Mouse (Mus musculus): Measurements from ENCODE around the gene Pdzd7. TPM values are rescaled to one million over a fixed set of nuclear protein-coding genes. Genes with fewer than 3 reads are reported as not detected.
"Not testable (repeated sequence)": the region's sequence is repeated elsewhere in the genome, so short reads cannot be mapped to it uniquely, and the experiment has no call there.

Pdzd7 gene
- polyA plus RNA-seq, 1 experiment from 2014 or later = 0.48 TPM

DNA sequence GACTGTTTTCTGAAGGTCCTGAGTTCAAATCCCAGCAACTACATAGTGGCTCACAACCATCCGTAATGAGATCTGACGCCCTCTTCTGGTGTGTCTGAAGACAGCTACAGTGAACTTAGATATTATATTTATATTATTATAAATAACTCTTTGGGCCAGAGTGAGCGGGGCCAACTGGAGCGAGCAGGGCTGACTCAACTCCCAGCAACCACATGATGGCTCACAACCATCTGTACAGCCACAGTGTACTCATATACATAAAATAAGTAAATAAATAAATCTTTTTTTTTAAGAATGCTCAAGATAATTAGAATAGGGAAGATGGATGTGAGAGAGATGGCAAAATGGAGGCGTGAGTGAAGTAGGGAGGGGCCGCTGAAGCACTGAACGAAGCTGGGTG is 7.3 kb downstream of the Pdzd7 start:
- not testable (repeated sequence) for H3K4me2 ChIP-seq (ENCODE audit: low read depth, low read length); H3K4me1 ChIP-seq (ENCODE audit: control insufficient read depth, insufficient read depth, low read length); H3K27me3 ChIP-seq (ENCODE audit: control insufficient read depth, insufficient read depth, low read length); H3K4me3 ChIP-seq (replicated peaks; ENCODE audit: low read length); H3K36me3 ChIP-seq (ENCODE audit: control insufficient read depth, insufficient read depth, low read length); H3K9me3 ChIP-seq (replicated peaks; ENCODE audit: control insufficient read depth, low read length); H3K27ac ChIP-seq (ENCODE audit: low read length); H3K9ac ChIP-seq (ENCODE audit: low read length); ATAC-seq (ENCODE audit: insufficient read depth, low FRiP score)
- 86% methylated on average over 7 of the region's 7 CpGs for WGBS

DNA sequence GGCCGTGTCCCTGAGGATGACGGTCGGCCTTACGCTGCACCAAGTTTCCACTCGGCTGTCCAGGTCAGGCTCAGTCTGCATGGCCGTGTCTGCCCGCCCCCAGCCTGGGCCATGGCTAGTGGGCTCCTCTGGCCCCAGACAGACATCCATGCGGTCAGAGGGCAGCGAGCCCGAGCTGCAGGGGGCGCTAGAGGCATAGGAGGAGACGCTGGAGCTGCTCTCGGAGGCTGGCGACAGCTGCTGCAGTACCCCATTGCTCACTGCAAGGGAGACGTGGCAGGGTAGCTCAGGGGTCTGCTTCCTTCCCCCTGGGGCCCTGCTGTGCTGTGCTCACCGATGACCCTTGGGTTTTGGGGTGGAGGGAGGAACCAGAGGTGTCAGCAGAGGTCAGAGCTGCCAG is 8.7 kb downstream of the Pdzd7 start:
- no peak for ATAC-seq (ENCODE audit: insufficient read depth, low FRiP score)
- Histone ChIP-seq H3K36me3 (ENCODE audit: control insufficient read depth, insufficient read depth, low read length) (no peaks in the 10 kb centered on the region), H3K9me3 (replicated peaks; ENCODE audit: control insufficient read depth, low read length) (no peaks in the 10 kb centered on the region), H3K27me3 (ENCODE audit: control insufficient read depth, insufficient read depth, low read length) (peaks cover 4% of the 10 kb centered on the region; the same call in 1 of the 2 replicates), H3K4me3 (replicated peaks; ENCODE audit: low read length) (no peak overlapping the region), H3K27ac (ENCODE audit: low read length) (no peak overlapping the region), H3K9ac (ENCODE audit: low read length) (no peak overlapping the region), H3K4me2 (ENCODE audit: low read depth, low read length) (no peak overlapping the region), H3K4me1 (ENCODE audit: control insufficient read depth, insufficient read depth, low read length) (0 out of 2 replicates have a peak, but pooled peaks cover 5% of the 10 kb centered on the region)
- 43% methylated on average over 16 of the region's 16 CpGs for WGBS

DNA sequence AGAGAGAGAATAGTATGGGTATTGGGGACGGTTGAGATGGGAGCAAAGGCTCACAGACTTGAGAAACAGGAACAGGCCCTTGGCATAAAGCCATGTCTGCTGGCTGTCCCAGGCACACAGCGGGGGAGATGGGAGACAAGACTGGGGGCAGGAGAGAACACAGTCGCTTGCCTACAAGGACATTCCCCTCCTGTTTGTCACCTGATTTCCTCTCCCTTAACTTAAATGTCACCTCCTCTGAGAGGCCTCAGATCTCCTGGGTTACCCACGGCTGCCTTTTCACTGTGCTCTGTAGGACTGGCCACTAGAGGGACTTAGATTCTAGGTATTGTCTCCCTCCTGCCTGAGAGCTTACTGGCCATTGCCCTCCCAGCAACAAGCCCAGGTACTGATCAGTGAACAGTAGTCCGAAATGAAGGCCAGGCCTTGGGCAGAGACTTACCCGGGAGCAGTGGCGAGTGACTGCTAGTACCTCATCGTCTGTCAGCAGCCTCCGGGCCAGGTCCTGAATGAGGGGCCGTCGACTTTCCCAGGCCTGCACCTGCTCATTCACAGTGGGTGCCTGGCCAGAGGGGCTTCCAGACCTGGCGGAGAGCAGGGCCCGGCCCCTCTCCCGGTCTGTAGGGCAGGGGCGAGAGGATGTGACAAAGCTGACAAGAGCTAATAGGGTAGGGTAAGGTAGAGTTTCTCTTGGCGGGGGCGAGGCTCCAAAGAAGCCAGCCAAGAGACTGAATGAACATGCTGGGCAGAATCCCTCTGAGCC is 12.8 kb downstream of the Pdzd7 start:
- no peak overlapping the region for H3K9ac ChIP-seq (ENCODE audit: low read length)
- 48% methylated on average over 17 of the region's 17 CpGs for WGBS

DNA sequence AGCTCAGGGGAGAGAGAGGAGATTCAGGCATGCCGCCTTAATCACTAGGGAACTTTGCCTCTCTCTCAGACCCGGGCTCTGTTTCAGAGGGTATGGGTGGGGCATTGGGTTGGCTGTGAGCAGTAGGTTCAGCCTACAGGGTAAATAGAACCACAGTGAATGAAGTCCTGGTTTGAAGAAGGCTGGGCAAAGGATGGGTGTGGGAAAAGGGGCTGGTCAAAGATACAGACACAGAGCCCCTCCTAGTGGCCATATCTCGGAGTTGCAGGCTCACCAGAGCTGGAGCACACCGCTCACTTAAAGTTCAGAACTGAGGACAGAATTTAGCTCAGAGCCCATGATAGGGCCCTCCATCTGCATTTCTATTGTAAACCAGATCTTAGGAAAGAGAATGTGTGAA is 13.7 kb downstream of the Pdzd7 start:
- peak; percentile 71 for ATAC-seq (ENCODE audit: insufficient read depth, low FRiP score)
- Histone ChIP-seq H3K4me3 (replicated peaks; ENCODE audit: low read length) (no peak overlapping the region), H3K27me3 (ENCODE audit: control insufficient read depth, insufficient read depth, low read length) (no peaks in the 10 kb centered on the region), H3K27ac (ENCODE audit: low read length) (peak overlapping the region; percentile 49; the same call in 1 of the 2 replicates), H3K4me2 (ENCODE audit: low read depth, low read length) (no peak overlapping the region), H3K4me1 (ENCODE audit: control insufficient read depth, insufficient read depth, low read length) (peaks cover 26% of the 10 kb centered on the region), H3K9ac (ENCODE audit: low read length) (no peak overlapping the region), H3K9me3 (replicated peaks; ENCODE audit: control insufficient read depth, low read length) (no peaks in the 10 kb centered on the region), H3K36me3 (ENCODE audit: control insufficient read depth, insufficient read depth, low read length) (peaks cover 4% of the 10 kb centered on the region; the same call in 1 of the 2 replicates)
- 16% methylated on average over 4 of the region's 4 CpGs for WGBS

More for the DNA sequence above, 12.8 kb downstream of the Pdzd7 start:
- Histone ChIP-seq H3K4me2 (ENCODE audit: low read depth, low read length) (no peak overlapping the region), H3K36me3 (ENCODE audit: control insufficient read depth, insufficient read depth, low read length) (no peaks in the 10 kb centered on the region), H3K4me1 (ENCODE audit: control insufficient read depth, insufficient read depth, low read length) (peaks cover 23% of the 10 kb centered on the region), H3K27me3 (ENCODE audit: control insufficient read depth, insufficient read depth, low read length) (no peaks in the 10 kb centered on the region), H3K4me3 (replicated peaks; ENCODE audit: low read length) (no peak overlapping the region), H3K27ac (ENCODE audit: low read length) (no peak overlapping the region), H3K9me3 (replicated peaks; ENCODE audit: control insufficient read depth, low read length) (no peaks in the 10 kb centered on the region)
- ATAC-seq (ENCODE audit: insufficient read depth, low FRiP score) = no peak

DNA sequence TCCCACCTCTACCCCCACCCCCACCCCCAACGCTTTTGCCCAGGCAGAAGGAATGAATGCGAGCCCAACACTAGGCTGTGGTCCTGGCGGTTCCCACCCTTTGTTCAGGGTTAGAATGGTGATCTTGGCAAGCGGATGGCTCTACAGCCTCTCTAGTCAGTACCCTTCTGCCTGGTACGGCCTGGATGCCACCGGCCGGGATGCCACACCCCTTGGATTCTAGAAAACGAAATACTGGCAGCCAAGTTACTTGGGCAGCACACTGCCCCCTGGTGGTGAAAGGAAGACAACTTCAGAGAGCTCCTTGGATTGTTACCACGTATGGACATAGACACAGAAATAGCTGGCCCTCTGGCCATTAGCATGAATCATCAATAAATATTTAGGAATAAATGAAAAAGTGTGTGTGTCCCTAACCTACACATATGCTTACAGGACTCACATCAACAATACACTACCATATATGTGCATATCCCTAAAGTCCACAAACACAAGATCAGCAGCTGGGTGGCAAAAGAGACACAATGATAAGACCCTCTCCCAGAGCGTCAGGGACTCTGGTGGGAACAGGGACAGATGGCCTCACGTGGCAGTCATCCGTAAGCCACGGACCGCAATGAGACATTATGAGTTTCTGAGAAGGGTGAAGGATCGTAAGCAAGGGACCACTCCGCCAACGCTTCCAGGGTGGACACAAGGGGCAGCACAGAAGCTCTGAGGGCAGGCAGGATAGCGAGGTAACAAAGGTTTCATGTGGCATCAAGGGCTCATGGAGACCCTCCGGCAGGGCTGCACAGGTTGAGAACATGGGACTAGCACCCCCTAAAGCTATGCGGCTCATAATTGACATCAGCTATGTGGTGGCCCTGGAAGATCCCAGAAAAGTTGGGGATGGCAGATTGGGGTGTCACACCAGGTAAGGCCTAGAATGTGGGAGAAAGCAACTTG is 14.5 kb downstream of the Pdzd7 start:
- Histone ChIP-seq H3K27me3 (ENCODE audit: control insufficient read depth, insufficient read depth, low read length) (no peaks in the 10 kb centered on the region), H3K4me1 (ENCODE audit: control insufficient read depth, insufficient read depth, low read length) (peaks cover 28% of the 10 kb centered on the region), H3K9me3 (replicated peaks; ENCODE audit: control insufficient read depth, low read length) (no peaks in the 10 kb centered on the region), H3K9ac (ENCODE audit: low read length) (peak overlapping the region; percentile 44; the same call in 1 of the 2 replicates), H3K4me3 (replicated peaks; ENCODE audit: low read length) (no peak overlapping the region), H3K27ac (ENCODE audit: low read length) (peak overlapping the region; percentile 49; the same call in 1 of the 2 replicates), H3K4me2 (ENCODE audit: low read depth, low read length) (peak overlapping the region; percentile 59), H3K36me3 (ENCODE audit: control insufficient read depth, insufficient read depth, low read length) (peaks cover 12% of the 10 kb centered on the region)
- ATAC-seq (ENCODE audit: insufficient read depth, low FRiP score) = no peak
- 42% methylated on average over 20 of the region's 20 CpGs for WGBS

DNA sequence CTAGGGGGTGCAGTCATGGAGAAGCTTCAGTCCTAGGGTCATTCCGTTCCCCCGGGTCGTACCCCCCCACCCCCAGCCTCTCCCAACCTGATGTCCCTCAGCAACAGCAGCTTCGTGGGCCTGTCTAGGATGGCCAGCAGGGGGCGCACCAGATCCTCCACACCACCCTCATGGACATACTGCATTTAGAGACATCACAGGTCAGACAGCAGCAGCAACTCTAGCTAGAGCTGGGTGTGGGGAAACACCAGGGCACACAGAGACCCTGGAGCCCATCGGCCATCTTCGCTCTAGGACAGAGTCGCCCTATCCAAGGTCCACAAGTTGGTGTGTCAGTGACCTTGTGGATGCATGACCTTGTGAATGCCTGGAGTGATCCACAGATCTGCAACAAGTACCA is 15.4 kb downstream of the Pdzd7 start:
- no peak for ATAC-seq (ENCODE audit: insufficient read depth, low FRiP score)
- Histone ChIP-seq H3K36me3 (ENCODE audit: control insufficient read depth, insufficient read depth, low read length) (peaks cover 19% of the 10 kb centered on the region), H3K4me2 (ENCODE audit: low read depth, low read length) (no peak overlapping the region), H3K4me1 (ENCODE audit: control insufficient read depth, insufficient read depth, low read length) (peaks cover 28% of the 10 kb centered on the region), H3K27ac (ENCODE audit: low read length) (no peak overlapping the region), H3K27me3 (ENCODE audit: control insufficient read depth, insufficient read depth, low read length) (no peaks in the 10 kb centered on the region), H3K9ac (ENCODE audit: low read length) (no peak overlapping the region), H3K4me3 (replicated peaks; ENCODE audit: low read length) (no peak overlapping the region), H3K9me3 (replicated peaks; ENCODE audit: control insufficient read depth, low read length) (no peaks in the 10 kb centered on the region)
- 39% methylated on average over 8 of the region's 8 CpGs for WGBS

DNA sequence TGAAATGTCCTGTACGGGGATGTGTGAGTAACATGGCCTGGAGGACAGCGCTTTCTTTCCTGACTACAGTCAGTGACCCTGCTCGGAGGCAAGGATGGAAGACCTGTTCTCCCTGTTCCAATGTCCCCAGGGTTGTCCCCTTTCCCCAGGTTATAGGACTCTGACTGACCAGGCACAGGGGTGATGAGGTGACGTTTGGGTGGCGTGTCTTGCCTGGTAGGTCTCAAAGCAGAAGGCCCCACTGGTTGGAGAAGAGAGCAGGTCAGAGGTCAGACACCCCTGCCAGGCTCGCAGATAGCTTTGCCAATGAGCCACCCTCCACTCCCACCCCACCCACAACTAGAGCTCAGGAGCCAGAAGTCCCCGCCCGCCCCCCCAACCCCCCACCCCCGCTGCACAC is 15.9 kb downstream of the Pdzd7 start:
- no peak for ATAC-seq (ENCODE audit: insufficient read depth, low FRiP score)
- Histone ChIP-seq H3K36me3 (ENCODE audit: control insufficient read depth, insufficient read depth, low read length) (peaks cover 19% of the 10 kb centered on the region), H3K4me1 (ENCODE audit: control insufficient read depth, insufficient read depth, low read length) (peaks cover 28% of the 10 kb centered on the region), H3K4me2 (ENCODE audit: low read depth, low read length) (no peak overlapping the region), H3K27me3 (ENCODE audit: control insufficient read depth, insufficient read depth, low read length) (no peaks in the 10 kb centered on the region), H3K27ac (ENCODE audit: low read length) (no peak overlapping the region), H3K4me3 (replicated peaks; ENCODE audit: low read length) (no peak overlapping the region), H3K9ac (ENCODE audit: low read length) (no peak overlapping the region), H3K9me3 (replicated peaks; ENCODE audit: control insufficient read depth, low read length) (no peaks in the 10 kb centered on the region)
- 45% methylated on average over 9 of the region's 9 CpGs for WGBS

DNA sequence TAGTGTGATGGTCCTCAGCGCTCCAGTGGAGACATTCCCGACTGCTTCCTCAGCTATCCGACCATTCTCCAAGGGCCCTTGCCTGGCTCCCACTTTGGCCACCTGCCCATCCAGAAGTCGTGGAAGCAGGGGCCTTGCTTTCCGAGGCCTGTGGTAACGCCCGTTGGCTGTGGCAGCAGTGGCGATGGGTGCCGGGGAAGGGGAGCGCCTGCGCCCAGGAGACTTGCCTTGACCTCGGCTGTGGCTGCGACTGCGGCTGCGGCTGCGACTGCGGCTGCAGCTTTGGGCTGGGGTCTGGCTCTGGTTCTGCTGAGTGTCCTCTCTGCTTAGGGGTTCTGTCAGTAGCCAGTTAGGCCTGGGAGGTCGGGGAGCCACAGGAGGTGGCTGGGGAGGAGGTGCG is 16.8 kb downstream of the Pdzd7 start:
- 58% methylated on average over 19 of the region's 19 CpGs for WGBS
- H3K4me1 ChIP-seq (ENCODE audit: control insufficient read depth, insufficient read depth, low read length) = peaks cover 28% of the 10 kb centered on the region
- no peak overlapping the region for H3K9ac ChIP-seq (ENCODE audit: low read length)

DNA sequence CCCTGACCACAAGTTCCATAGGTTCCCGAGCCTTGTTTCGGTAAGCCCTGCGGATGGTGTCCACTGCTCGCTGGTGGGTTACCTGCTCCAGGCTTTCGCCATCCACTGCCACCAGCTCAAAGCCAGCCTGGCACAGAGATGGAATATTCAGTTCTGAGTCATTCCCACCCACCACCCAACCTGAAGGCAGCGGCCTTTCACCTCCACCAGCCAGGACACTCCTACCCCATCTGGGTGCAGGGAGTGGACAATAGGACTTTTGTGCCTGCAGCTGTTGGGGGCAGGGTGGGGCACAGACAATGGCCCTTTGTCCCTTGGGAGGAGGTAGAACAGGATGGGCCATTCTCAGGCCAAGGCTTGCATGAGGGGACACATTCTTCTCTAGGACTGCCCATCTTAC is 17.7 kb downstream of the Pdzd7 start:
- H3K27me3 ChIP-seq (ENCODE audit: control insufficient read depth, insufficient read depth, low read length) = no peaks in the 10 kb centered on the region
- no peak overlapping the region for H3K4me2 ChIP-seq (ENCODE audit: low read depth, low read length)
- no peaks in the 10 kb centered on the region for H3K9me3 ChIP-seq (replicated peaks; ENCODE audit: control insufficient read depth, low read length)
- no peak overlapping the region for H3K9ac ChIP-seq (ENCODE audit: low read length)
- H3K27ac ChIP-seq (ENCODE audit: low read length) = no peak overlapping the region
- peaks cover 29% of the 10 kb centered on the region for H3K36me3 ChIP-seq (ENCODE audit: control insufficient read depth, insufficient read depth, low read length)
- H3K4me1 ChIP-seq (ENCODE audit: control insufficient read depth, insufficient read depth, low read length) = peaks cover 28% of the 10 kb centered on the region
- no peak overlapping the region for H3K4me3 ChIP-seq (replicated peaks; ENCODE audit: low read length)
- ATAC-seq (ENCODE audit: insufficient read depth, low FRiP score) = peak; percentile 22; the same call in 1 of the 2 replicates
- WGBS = 85% methylated on average over 6 of the region's 6 CpGs

More for the DNA sequence above, 16.8 kb downstream of the Pdzd7 start:
- no peak overlapping the region for H3K4me3 ChIP-seq (replicated peaks; ENCODE audit: low read length)
- H3K9me3 ChIP-seq (replicated peaks; ENCODE audit: control insufficient read depth, low read length) = no peaks in the 10 kb centered on the region
- no peak overlapping the region for H3K4me2 ChIP-seq (ENCODE audit: low read depth, low read length)
- H3K27ac ChIP-seq (ENCODE audit: low read length) = no peak overlapping the region
- no peaks in the 10 kb centered on the region for H3K27me3 ChIP-seq (ENCODE audit: control insufficient read depth, insufficient read depth, low read length)
- H3K36me3 ChIP-seq (ENCODE audit: control insufficient read depth, insufficient read depth, low read length) = peaks cover 25% of the 10 kb centered on the region
- ATAC-seq (ENCODE audit: insufficient read depth, low FRiP score) = no peak

Measured in stomach, embryonic 16.5 days (tissue).